Mouse (Mus musculus): ENCODE measurements around the gene Sox6. TPM values are rescaled to one million over a fixed set of nuclear protein-coding genes. Genes with fewer than 3 reads are reported as not detected.
A peak's percentile ranks its signal among the peaks of the same experiment; 100 is the strongest.
"Not testable (repeated sequence)": the region's sequence is repeated elsewhere in the genome, so short reads cannot be mapped to it uniquely, and the experiment has no call there.

Gene Sox6
- polyA plus RNA-seq, 1 experiment from 2014 or later, result 84.4 TPM

GRCm38 (mm10) chr7:115645971-115646447 lies 392.6 kb downstream of the Sox6 start:
- Histone ChIP-seq H3K4me3 (replicated peaks) (no peak overlapping the region), H3K4me2 (no peak overlapping the region), H3K27me3 (no peaks in the 10 kb centered on the region), H3K4me1 (replicated peaks) (no peaks in the 10 kb centered on the region), H3K9ac (no peak overlapping the region), H3K9me3 (replicated peaks) (no peaks in the 10 kb centered on the region), H3K27ac (replicated peaks) (no peak overlapping the region), H3K36me3 (replicated peaks) (no peaks in the 10 kb centered on the region; the same call in 1 of the 2 replicates)
- ATAC-seq (ENCODE audit: insufficient read depth), result no peak
- WGBS (ENCODE audit: insufficient replicate concordance), result 55% methylated on average over 5 of the region's 5 CpGs

GRCm38 (mm10) chr7:115645272-115645970 lies 393.2 kb downstream of the Sox6 start:
- H3K4me1 ChIP-seq (replicated peaks), result no peaks in the 10 kb centered on the region
- H3K9ac ChIP-seq, result no peak overlapping the region
- H3K9me3 ChIP-seq (replicated peaks), result no peaks in the 10 kb centered on the region
- no peak overlapping the region for H3K4me3 ChIP-seq (replicated peaks)
- no peak overlapping the region for H3K4me2 ChIP-seq
- no peaks in the 10 kb centered on the region for H3K27me3 ChIP-seq
- 89% methylated on average over 1 of the region's 1 CpGs for WGBS (ENCODE audit: insufficient replicate concordance)
- ATAC-seq (ENCODE audit: insufficient read depth), result no peak
- H3K27ac ChIP-seq (replicated peaks), result no peak overlapping the region
- no peaks in the 10 kb centered on the region; the same call in 1 of the 2 replicates for H3K36me3 ChIP-seq (replicated peaks)

GRCm38 (mm10) chr7:115630691-115631090 lies 407.9 kb downstream of the Sox6 start:
- no peak overlapping the region for H3K4me2 ChIP-seq
- no peak overlapping the region for H3K4me3 ChIP-seq (replicated peaks)
- H3K27me3 ChIP-seq, result no peaks in the 10 kb centered on the region
- 89% methylated on average over 3 of the region's 3 CpGs for WGBS (ENCODE audit: insufficient replicate concordance)
- no peak overlapping the region for H3K27ac ChIP-seq (replicated peaks)
- no peaks in the 10 kb centered on the region for H3K4me1 ChIP-seq (replicated peaks)
- H3K9ac ChIP-seq, result no peak overlapping the region
- H3K9me3 ChIP-seq (replicated peaks), result no peaks in the 10 kb centered on the region
- no peaks in the 10 kb centered on the region for H3K36me3 ChIP-seq (replicated peaks)
- ATAC-seq (ENCODE audit: insufficient read depth), result no peak

GRCm38 (mm10) chr7:115630287-115630686 lies 408.3 kb downstream of the Sox6 start:
- H3K27me3 ChIP-seq, result no peaks in the 10 kb centered on the region
- no peak overlapping the region for H3K4me2 ChIP-seq
- ATAC-seq (ENCODE audit: insufficient read depth), result no peak
- no peaks in the 10 kb centered on the region for H3K36me3 ChIP-seq (replicated peaks)
- no peaks in the 10 kb centered on the region for H3K4me1 ChIP-seq (replicated peaks)
- no peak overlapping the region for H3K9ac ChIP-seq
- no peak overlapping the region for H3K27ac ChIP-seq (replicated peaks)
- no peak overlapping the region for H3K4me3 ChIP-seq (replicated peaks)
- no peaks in the 10 kb centered on the region for H3K9me3 ChIP-seq (replicated peaks)
- 90% methylated on average over 4 of the region's 4 CpGs for WGBS (ENCODE audit: insufficient replicate concordance)

- 91% methylated on average over 1 of the region's 1 CpGs for WGBS (ENCODE audit: insufficient replicate concordance)
- H3K9ac ChIP-seq, result no peak overlapping the region
These were observed 409.8 kb downstream of the Sox6 start for GRCm38 (mm10) chr7:115628766-115629165.

GRCm38 (mm10) chr7:115625956-115626355 lies 412.6 kb downstream of the Sox6 start:
- H3K9ac ChIP-seq, result no peak overlapping the region

More at GRCm38 (mm10) chr7:115628766-115629165, 409.8 kb downstream of the Sox6 start:
- H3K4me1 ChIP-seq (replicated peaks), result peaks cover 7% of the 10 kb centered on the region
- no peak overlapping the region for H3K4me3 ChIP-seq (replicated peaks)
- H3K27ac ChIP-seq (replicated peaks), result no peak overlapping the region
- H3K36me3 ChIP-seq (replicated peaks), result no peaks in the 10 kb centered on the region
- H3K4me2 ChIP-seq, result no peak overlapping the region
- H3K9me3 ChIP-seq (replicated peaks), result no peaks in the 10 kb centered on the region
- ATAC-seq (ENCODE audit: insufficient read depth), result no peak
- no peaks in the 10 kb centered on the region for H3K27me3 ChIP-seq

GRCm38 (mm10) chr7:115624907-115625552 lies 413.6 kb downstream of the Sox6 start:
- Histone ChIP-seq H3K9ac (no peak overlapping the region), H3K4me3 (replicated peaks) (no peak overlapping the region), H3K4me2 (no peak overlapping the region), H3K27ac (replicated peaks) (no peak overlapping the region), H3K36me3 (replicated peaks) (no peaks in the 10 kb centered on the region), H3K4me1 (replicated peaks) (peaks cover 7% of the 10 kb centered on the region), H3K27me3 (no peaks in the 10 kb centered on the region), H3K9me3 (replicated peaks) (no peaks in the 10 kb centered on the region)
- WGBS (ENCODE audit: insufficient replicate concordance), result 55% methylated on average over 8 of the region's 8 CpGs
- ATAC-seq (ENCODE audit: insufficient read depth), result no peak

More at GRCm38 (mm10) chr7:115625956-115626355, 412.6 kb downstream of the Sox6 start:
- WGBS (ENCODE audit: insufficient replicate concordance), result 70% methylated on average over 4 of the region's 4 CpGs
- Histone ChIP-seq H3K36me3 (replicated peaks) (no peaks in the 10 kb centered on the region), H3K9me3 (replicated peaks) (no peaks in the 10 kb centered on the region), H3K4me1 (replicated peaks) (peaks cover 7% of the 10 kb centered on the region), H3K4me2 (no peak overlapping the region), H3K27me3 (no peaks in the 10 kb centered on the region), H3K27ac (replicated peaks) (no peak overlapping the region), H3K4me3 (replicated peaks) (no peak overlapping the region)
- ATAC-seq (ENCODE audit: insufficient read depth), result no peak

- Histone ChIP-seq H3K4me2 (no peak overlapping the region), H3K4me3 (replicated peaks) (no peak overlapping the region), H3K4me1 (replicated peaks) (peaks cover 7% of the 10 kb centered on the region), H3K9me3 (replicated peaks) (no peaks in the 10 kb centered on the region), H3K27ac (replicated peaks) (no peak overlapping the region), H3K36me3 (replicated peaks) (no peaks in the 10 kb centered on the region), H3K27me3 (no peaks in the 10 kb centered on the region), H3K9ac (no peak overlapping the region)
- 73% methylated on average over 5 of the region's 5 CpGs for WGBS (ENCODE audit: insufficient replicate concordance)
- ATAC-seq (ENCODE audit: insufficient read depth), result no peak
These were observed 414.1 kb downstream of the Sox6 start for GRCm38 (mm10) chr7:115624451-115624850.

- H3K4me2 ChIP-seq, result peak overlapping the region; percentile 10; the same call in 1 of the 2 replicates
These were observed 422.8 kb downstream of the Sox6 start for GRCm38 (mm10) chr7:115615697-115616237.

GRCm38 (mm10) chr7:115607485-115607884 lies 431.1 kb downstream of the Sox6 start:
- H3K4me2 ChIP-seq, result no peak overlapping the region
- ATAC-seq (ENCODE audit: insufficient read depth), result no peak
- WGBS (ENCODE audit: insufficient replicate concordance), result 85% methylated on average over 1 of the region's 1 CpGs

More at GRCm38 (mm10) chr7:115615697-115616237, 422.8 kb downstream of the Sox6 start:
- no peak for ATAC-seq (ENCODE audit: insufficient read depth)
- Histone ChIP-seq H3K4me3 (replicated peaks) (no peak overlapping the region), H3K27me3 (no peaks in the 10 kb centered on the region), H3K9ac (no peak overlapping the region), H3K36me3 (replicated peaks) (no peaks in the 10 kb centered on the region), H3K9me3 (replicated peaks) (no peaks in the 10 kb centered on the region), H3K4me1 (replicated peaks) (no peaks in the 10 kb centered on the region), H3K27ac (replicated peaks) (no peak overlapping the region)
- 13% methylated on average over 10 of the region's 10 CpGs for WGBS (ENCODE audit: insufficient replicate concordance)

GRCm38 (mm10) chr7:115606125-115606524 lies 432.5 kb downstream of the Sox6 start:
- H3K4me3 ChIP-seq (replicated peaks); H3K27me3 ChIP-seq; ATAC-seq (ENCODE audit: insufficient read depth); H3K9ac ChIP-seq; H3K9me3 ChIP-seq (replicated peaks); H3K27ac ChIP-seq (replicated peaks); H3K4me2 ChIP-seq; H3K4me1 ChIP-seq (replicated peaks); H3K36me3 ChIP-seq (replicated peaks): not testable (repeated sequence)
- WGBS (ENCODE audit: insufficient replicate concordance), result 76% methylated on average over 3 of the region's 3 CpGs

More at GRCm38 (mm10) chr7:115607485-115607884, 431.1 kb downstream of the Sox6 start:
- Histone ChIP-seq H3K4me3 (replicated peaks) (no peak overlapping the region), H3K4me1 (replicated peaks) (no peaks in the 10 kb centered on the region), H3K9ac (no peak overlapping the region), H3K36me3 (replicated peaks) (no peaks in the 10 kb centered on the region), H3K27me3 (no peaks in the 10 kb centered on the region), H3K27ac (replicated peaks) (no peak overlapping the region), H3K9me3 (replicated peaks) (no peaks in the 10 kb centered on the region)

All from liver, embryonic 15.5 days (tissue).